In genomic region chr1:139234611-139235568, GRCm38 (mm10) we compare ENCODE assay signal across 16 mouse cellular contexts.
DNase-seq lines count a peak whose midpoint lies in the region; ATAC-seq and TF ChIP-seq lines count a peak whose summit lies in the region.
"Had no signal": no experiment of that assay in that cellular context is flagged by ENCODE, and none has a peak within 500 bp of the region (broad histone marks: within the 10 kb centered on the region; RNA-seq: fewer than 3 reads in every experiment).

No protein-coding gene starts in this region.

- H3K9ac ChIP-seq in lung, embryonic 15.5 days = no peak overlapping the region
- H3K9ac ChIP-seq in neural tube, embryonic 14.5 days (replicated peaks; ENCODE audit: low read depth, low read length) = no peak overlapping the region
- H3K9ac ChIP-seq: heart, embryonic 12.5 days; liver, embryonic 12.5 days had no signal

- no peak for TF ChIP-seq POLR2A in lung, adult 2 months (IDR thresholded peaks at IDR 0.05; ENCODE audit: borderline replicate concordance, extremely low read depth, low read depth, low read length)

- TF ChIP-seq CTCF in lung, adult 2 months (IDR thresholded peaks at IDR 0.05; ENCODE audit: insufficient read depth, low read length) = no peak

- no peak overlapping the region for H3K4me2 ChIP-seq in lung, embryonic 15.5 days
- no peak overlapping the region for H3K4me2 ChIP-seq in neural tube, embryonic 14.5 days (ENCODE audit: low read depth, low read length)
- H3K4me2 ChIP-seq: heart, embryonic 12.5 days; liver, embryonic 12.5 days had no signal

- peak overlapping the region; percentile 26 for H3K27ac ChIP-seq in lung, embryonic 15.5 days
- no peak overlapping the region for H3K27ac ChIP-seq in neural tube, embryonic 14.5 days (ENCODE audit: low read depth, low read length)
- H3K27ac ChIP-seq: embryonic facial prominence, embryonic 10.5 days; liver, embryonic 12.5 days had no signal

- H3K4me3 ChIP-seq in lung, embryonic 15.5 days = no peak overlapping the region
- no peak overlapping the region for H3K4me3 ChIP-seq in lung, adult 2 months (replicated peaks; ENCODE audit: extremely low read depth, low read depth, low read length)
- H3K4me3 ChIP-seq in neural tube, embryonic 14.5 days (ENCODE audit: low read depth, low read length) = no peak overlapping the region
- H3K4me3 ChIP-seq: embryonic facial prominence, embryonic 10.5 days; heart, embryonic 12.5 days; liver, embryonic 12.5 days had no signal

- H3K36me3 ChIP-seq in lung, embryonic 15.5 days = no peaks in the 10 kb centered on the region
- H3K36me3 ChIP-seq in neural tube, embryonic 14.5 days (ENCODE audit: control insufficient read depth, insufficient read depth, low read length) = no peaks in the 10 kb centered on the region
- H3K36me3 ChIP-seq: embryonic facial prominence, embryonic 10.5 days; heart, embryonic 12.5 days; liver, embryonic 12.5 days had no signal

- no peaks in the 10 kb centered on the region for H3K27me3 ChIP-seq in lung, embryonic 15.5 days
- no peaks in the 10 kb centered on the region for H3K27me3 ChIP-seq in neural tube, embryonic 14.5 days (ENCODE audit: control insufficient read depth, insufficient read depth, low read length)
- H3K27me3 ChIP-seq: heart, embryonic 12.5 days; liver, embryonic 12.5 days had no signal

- H3K9me3 ChIP-seq in lung, embryonic 15.5 days = no peaks in the 10 kb centered on the region
- no peaks in the 10 kb centered on the region for H3K9me3 ChIP-seq in neural tube, embryonic 14.5 days (ENCODE audit: control insufficient read depth, low read length)
- H3K9me3 ChIP-seq: embryonic facial prominence, embryonic 10.5 days; heart, embryonic 12.5 days; liver, embryonic 12.5 days had no signal

- 31% methylated on average over 3 of the region's 3 CpGs for WGBS in lung, embryonic 15.5 days
- 57% methylated on average over 3 of the region's 3 CpGs for WGBS in lung, adult 2 months
- WGBS in neural tube, embryonic 14.5 days = 35% methylated on average over 3 of the region's 3 CpGs

- DNase-seq in adrenal gland, postnatal 36 days = peak; percentile 2 to 4
- DNase-seq in adrenal gland, postnatal 4 days (ENCODE audit: low spot score in 2 of 2) = no peak
- no peak for DNase-seq in lung, adult 2 months
- peak; percentile 46 to 56 for DNase-seq in kidney, postnatal 4 days
- no peak for DNase-seq in cerebellum, postnatal 25 days
- no peak for DNase-seq in urinary bladder, adult 2 months (ENCODE audit: low spot score)
- DNase-seq: cerebellum, postnatal 10 days; gastrocnemius, postnatal 25 days; left cerebral cortex, postnatal 4 days; right cerebral cortex, adult 18-20 months had no signal

- ATAC-seq in lung, embryonic 15.5 days (ENCODE audit: borderline replicate concordance, extremely low read depth, low FRiP score, low TSS enrichment) = peak; percentile 90
- ATAC-seq in neural tube, embryonic 14.5 days (ENCODE audit: low read depth) = peak; percentile 44; the same call in 1 of the 2 replicates
- ATAC-seq: liver, embryonic 12.5 days; Patski had no signal

- peaks cover 9% of the 10 kb centered on the region for H3K4me1 ChIP-seq in lung, embryonic 15.5 days
- H3K4me1 ChIP-seq in lung, adult 2 months (ENCODE audit: control insufficient read depth, insufficient read depth, low read length) = no peaks in the 10 kb centered on the region
- no peaks in the 10 kb centered on the region for H3K4me1 ChIP-seq in neural tube, embryonic 14.5 days (ENCODE audit: control insufficient read depth, insufficient read depth, low read length)
- H3K4me1 ChIP-seq: embryonic facial prominence, embryonic 10.5 days; liver, embryonic 12.5 days had no signal

Comparison
In these comparisons a context has a peak if more than half of its experiments do, and no peak if none do; other contexts are left out.
1. DNase-seq: peak in adrenal gland, postnatal 36 days (2 of 2) and kidney, postnatal 4 days (2 of 2); none in adrenal gland, postnatal 4 days (0 of 2), lung, adult 2 months (single experiment), cerebellum, postnatal 25 days (0 of 2) and urinary bladder, adult 2 months (single experiment).